Mouse (Mus musculus) heart, adult 8-10 months (tissue): ENCODE results near the gene Hook2. TPM values are rescaled to one million over a fixed set of nuclear protein-coding genes. Genes with fewer than 3 reads are reported as not detected.

Source experiments
- DNase-seq: peaks from one replicate; pipeline ENCODE4 v3.0.0; 2022; ENCODE audit warnings: low spot score
- total RNA-seq, 4 experiments: library from RNA; stranded (reverse); gene quantifications; 2 replicates each; pipeline ENCODE4 v1.2.4; 2022

The Hook2 gene
- 1 to 10 TPM; 1.9 to 3.5 (median 2.7) TPM for total RNA-seq

- peak; percentile 97 for DNase-seq
Measured at GRCm38 (mm10) chr8:84990349-84990748, at the start of gene Hook2. TSS of gene Hook2 (plus strand) at chr8:84990603.

GRCm38 (mm10) chr8:84943699-84944098 is 46.7 kb upstream of the Hook2 start:
- DNase-seq: no peak

GRCm38 (mm10) chr8:84944478-84945160 is 45.8 kb upstream of the Hook2 start:
- DNase-seq: no peak

- no peak for DNase-seq
Measured at GRCm38 (mm10) chr8:84945235-84945632, 45.2 kb upstream of the Hook2 start.

GRCm38 (mm10) chr8:84945633-84946527 is 44.5 kb upstream of the Hook2 start:
- no peak for DNase-seq

- DNase-seq: no peak
Measured at GRCm38 (mm10) chr8:84946528-84947240, 43.7 kb upstream of the Hook2 start, which contains the start of gene Rtbdn. TSS of gene Rtbdn (plus strand) at chr8:84946991.

- DNase-seq: no peak
Measured at GRCm38 (mm10) chr8:84947241-84947545, 43.2 kb upstream of the Hook2 start.

- DNase-seq: no peak
Measured at GRCm38 (mm10) chr8:84949753-84950152, 40.6 kb upstream of the Hook2 start.

GRCm38 (mm10) chr8:84952612-84953255 is 37.7 kb upstream of the Hook2 start:
- peak; percentile 47 for DNase-seq

GRCm38 (mm10) chr8:84956768-84957167 is 33.6 kb upstream of the Hook2 start:
- DNase-seq: no peak

GRCm38 (mm10) chr8:84959811-84960210 is 30.6 kb upstream of the Hook2 start:
- DNase-seq: no peak

GRCm38 (mm10) chr8:84963952-84964351 is 26.5 kb upstream of the Hook2 start:
- DNase-seq: no peak

GRCm38 (mm10) chr8:84965731-84966291 is 24.6 kb upstream of the Hook2 start:
- peak; percentile 95 for DNase-seq

GRCm38 (mm10) chr8:84966603-84967002 is 23.8 kb upstream of the Hook2 start:
- no peak for DNase-seq

- DNase-seq: no peak
Measured at GRCm38 (mm10) chr8:84967532-84968304, 22.7 kb upstream of the Hook2 start.

GRCm38 (mm10) chr8:84968650-84969049 is 21.8 kb upstream of the Hook2 start:
- no peak for DNase-seq

- peak; percentile 75 for DNase-seq
Measured at GRCm38 (mm10) chr8:84969241-84970134, 20.9 kb upstream of the Hook2 start, which contains the start of the genes Gm49661, Prdx2 and Rnaseh2a. TSS of gene Gm49661 (minus strand) at chr8:84969433. TSS of gene Prdx2 (plus strand) at chr8:84969587. TSS of gene Rnaseh2a (minus strand) at chr8:84969767.

GRCm38 (mm10) chr8:84970135-84970790 is 20.1 kb upstream of the Hook2 start:
- no peak for DNase-seq

- no peak for DNase-seq
Measured at GRCm38 (mm10) chr8:84970913-84971312, 19.5 kb upstream of the Hook2 start.
